Mouse (Mus musculus): ENCODE data around the gene Col4a3bp.
A peak's percentile ranks its signal among the peaks of the same experiment; 100 is the strongest.
"Not testable (repeated sequence)": the region's sequence is repeated elsewhere in the genome, so short reads cannot be mapped to it uniquely, and the experiment has no call there.

The Col4a3bp gene

DNA sequence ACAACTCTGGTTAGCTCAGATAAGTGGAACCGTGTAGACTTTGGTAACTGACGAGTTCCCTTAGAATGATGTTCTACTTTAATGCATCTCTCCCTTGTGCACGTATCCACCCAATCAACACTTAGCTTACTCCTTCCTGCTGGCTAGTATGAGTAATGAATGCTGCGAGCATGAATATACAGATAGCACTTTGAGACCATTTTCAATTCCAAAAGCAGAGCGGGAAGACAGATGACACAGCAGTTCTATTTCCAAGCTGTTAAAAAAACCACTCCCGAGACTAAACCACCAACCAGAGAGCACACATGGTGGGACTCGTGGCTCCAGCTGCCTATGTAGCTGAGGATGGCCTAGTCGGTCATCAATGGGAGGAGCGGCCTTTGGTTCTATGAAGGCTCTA, 110.6 kb downstream of the Col4a3bp start:
- DNase-seq (ENCODE audit: low spot score) = no peak

DNA sequence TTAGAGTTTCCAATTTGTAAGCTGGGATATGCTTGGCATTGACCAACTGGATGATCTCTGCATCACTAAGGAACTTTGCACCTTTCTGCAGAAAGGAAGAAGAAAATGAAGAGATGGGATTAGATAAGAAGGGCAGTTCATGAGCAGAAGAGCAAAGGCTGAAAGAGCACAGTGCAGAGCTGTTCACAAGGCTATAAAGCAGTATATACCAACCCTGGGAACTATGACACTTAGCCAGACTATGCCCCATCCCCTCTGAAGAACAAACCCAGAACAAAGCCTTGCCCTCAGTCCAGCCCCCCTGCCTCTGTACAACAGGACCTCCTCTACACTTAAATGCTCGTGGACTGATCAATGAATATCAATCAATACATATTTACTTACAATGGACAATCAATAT, 114.3 kb downstream of the Col4a3bp start:
- no peak for DNase-seq (ENCODE audit: low spot score)

DNA sequence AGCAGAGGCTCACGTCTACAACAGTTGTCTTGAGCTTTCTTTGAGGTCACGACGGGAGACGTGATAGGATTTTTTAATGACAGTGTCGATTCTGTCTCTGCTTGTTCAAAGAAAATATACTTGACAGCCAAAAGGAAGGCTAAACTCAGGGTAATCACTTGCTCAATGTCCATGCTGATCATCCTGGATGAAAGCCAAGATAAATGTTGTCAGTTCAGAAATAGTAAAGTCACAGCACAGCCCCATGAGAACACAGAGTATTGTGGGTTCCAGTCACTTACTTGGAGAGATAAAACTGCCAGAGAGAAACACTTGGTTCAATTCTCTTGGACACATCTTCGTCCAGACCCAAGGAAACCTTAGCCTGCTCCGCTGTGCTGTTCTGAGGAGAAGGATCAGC, 116.5 kb downstream of the Col4a3bp start:
- no peak for DNase-seq (ENCODE audit: low spot score)

DNA sequence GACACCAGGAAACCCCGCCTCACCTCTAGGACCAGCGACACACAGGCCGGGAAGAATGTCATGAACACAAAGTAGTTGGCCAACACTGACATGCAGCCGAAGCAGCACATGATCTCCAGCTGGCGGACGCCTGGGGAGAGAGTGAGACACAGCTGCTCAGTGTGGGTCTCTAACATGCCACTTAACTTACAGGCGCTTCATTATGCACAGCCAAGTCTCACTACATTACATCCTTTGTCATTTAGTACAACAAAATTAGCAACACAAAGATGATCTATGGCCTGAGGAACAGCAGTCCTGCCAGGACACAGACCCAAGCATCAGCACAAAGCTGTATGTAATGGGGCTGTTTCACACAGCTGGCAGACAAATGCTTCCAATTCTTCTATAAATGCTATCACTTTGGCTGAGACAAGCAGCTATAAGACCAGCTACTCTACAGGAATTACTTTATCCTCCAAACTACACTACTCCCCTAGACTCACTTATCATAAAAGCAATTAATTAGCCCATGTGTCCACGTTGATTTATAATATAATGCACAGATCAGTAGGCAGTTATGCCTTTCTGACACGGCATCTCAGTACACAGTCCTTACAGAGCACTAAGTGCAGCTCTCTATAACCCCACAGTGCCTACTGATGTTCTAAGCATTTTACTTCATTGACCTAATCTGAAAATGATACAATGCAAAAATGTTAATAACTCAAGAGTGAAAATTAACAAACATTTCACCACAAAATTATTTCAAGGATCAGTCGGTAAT, 117.9 kb downstream of the Col4a3bp start:
- DNase-seq (ENCODE audit: low spot score) = no peak

DNA sequence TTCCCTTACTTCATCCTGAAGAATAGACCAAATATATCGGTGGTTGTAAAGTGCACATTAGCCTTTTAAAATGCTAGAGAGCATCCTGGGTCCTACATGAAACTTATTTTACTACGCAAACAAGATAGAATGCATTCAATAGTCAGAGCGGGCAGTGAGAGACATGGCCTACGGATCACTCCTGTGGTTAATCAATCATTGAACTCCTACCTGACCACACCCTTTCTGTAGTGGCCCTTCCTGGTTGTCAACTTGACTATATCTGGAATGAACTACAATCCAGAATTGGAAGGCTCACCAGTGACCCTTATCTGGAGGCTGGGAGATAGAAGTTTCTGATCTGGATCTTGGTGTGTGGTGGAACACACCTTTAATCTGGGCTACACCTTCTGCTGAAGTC, 120.7 kb downstream of the Col4a3bp start:
- DNase-seq (ENCODE audit: low spot score) = not testable (repeated sequence)

DNA sequence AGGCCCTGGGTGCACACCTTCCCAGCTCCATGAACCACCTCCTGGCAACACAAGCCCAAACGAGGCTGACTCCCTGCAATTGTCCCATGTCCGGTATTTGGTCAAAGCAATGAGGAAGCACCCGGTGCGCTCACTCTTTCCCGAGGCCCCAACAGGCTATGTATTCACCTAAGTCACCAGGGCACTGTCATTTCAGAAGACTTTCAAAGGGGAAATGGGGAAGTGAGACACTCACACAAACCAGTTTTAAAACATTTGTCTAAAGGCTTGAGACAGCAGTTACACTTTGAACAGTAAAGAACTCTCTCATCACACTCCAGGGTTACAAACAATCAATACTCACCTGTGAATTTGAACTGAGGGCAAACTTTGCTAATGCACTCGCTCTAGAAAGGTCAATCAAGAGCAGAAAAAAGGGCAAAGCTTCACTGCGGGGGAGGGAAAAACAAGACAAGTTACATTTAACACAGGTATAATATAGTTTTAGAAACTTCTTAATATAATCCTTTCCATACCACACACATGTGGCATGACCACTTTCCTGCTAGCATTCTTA, 122.1 kb downstream of the Col4a3bp start:
- DNase-seq (ENCODE audit: low spot score) = no peak

DNA sequence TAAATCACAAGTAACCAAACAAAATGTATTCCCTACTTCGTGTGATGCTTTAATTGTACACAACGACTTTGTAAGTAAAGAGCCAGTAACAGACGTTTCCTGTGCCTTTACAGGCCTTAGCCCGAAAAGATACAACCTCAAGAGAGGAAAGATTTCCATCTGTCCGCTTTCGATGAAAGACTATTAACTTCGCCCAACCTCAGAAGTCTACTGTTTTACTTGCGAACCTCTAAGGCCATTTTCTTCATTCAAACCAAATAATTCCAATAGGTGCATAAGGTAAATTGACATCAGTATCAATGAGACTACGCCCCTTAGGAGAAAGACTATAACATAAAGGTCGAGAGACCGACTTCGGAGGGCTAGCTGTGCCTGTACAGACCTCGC, 127.6 kb downstream of the Col4a3bp start:
- DNase-seq (ENCODE audit: low spot score) = no peak

DNA sequence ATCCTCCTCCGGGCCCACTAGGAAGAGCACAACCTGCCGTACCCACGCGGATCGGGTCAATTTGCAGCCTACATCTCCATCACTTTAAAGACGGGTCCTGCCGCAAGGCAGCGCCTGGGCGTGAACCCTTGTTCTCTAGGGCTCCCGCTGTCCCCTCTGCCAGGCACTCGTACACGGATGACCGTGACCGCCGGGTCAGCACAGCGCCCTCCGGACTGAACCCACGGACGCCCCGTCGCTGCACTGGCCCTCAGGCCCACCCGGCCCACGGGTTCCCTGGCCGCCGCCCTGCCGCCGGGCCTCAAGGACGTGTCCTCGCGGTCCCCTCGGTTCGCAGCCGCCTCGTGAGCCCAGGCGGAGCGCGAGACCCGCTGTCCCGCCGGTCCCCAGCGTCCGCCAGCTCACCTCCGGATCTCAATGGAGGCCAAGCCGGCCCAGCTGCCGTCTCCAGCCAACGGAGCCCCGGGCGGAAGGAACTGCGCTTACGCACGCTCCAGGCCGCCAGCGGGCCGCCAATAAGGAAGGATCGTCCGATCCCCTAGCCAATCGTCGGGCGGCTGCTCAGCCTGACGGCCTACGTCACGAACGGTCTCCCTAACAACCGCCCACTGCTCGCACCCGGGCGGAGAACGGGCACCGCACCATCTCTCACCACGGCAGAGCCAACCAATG, 128.1 kb downstream of the Col4a3bp start, which contains the start of gene Hmgcr:
Hmgcr (minus strand) TSS at position 531 of the 672 bp plus-strand sequence.
- peak; percentile 93 for DNase-seq (ENCODE audit: low spot score)

DNA sequence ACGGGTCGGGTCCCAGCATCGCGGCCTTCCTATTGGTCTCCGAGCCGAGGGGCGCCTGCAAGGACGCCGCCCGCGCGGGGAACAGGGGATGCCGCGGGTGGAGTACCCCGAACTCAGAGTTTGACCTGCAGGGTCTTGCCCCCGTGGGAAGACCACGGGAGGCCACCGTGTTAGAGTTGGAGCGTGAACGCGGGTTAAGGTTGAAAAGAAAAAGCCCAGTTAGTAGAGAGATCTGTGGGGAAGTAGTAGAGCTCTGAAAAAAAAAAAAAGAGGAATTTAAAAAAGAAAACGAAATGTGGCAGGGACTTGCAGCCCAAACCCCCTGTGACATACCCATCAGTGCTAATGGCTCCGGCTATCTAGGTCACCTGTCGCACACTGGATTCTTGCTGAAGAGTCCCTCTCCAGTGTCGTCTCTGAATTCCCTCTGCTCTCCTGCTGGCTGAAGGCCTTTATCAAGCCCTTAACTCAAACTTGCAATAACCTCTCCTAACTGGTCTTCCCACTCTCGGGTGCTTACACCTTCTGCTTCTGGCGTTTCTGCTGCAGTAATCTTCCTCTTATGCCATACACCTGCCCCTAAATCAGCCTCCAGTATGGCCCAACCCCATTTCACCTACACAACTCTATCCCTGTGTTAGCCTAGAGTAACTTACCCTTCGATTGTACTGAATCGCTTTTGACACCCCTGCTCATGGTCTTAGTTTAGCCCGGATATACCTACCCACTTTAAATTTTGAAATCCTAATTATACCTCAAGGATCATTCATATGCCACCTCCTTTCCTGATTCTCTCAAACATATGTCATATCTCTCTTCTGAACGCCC, 128.9 kb downstream of the Col4a3bp start:
- DNase-seq (ENCODE audit: low spot score) = no peak

DNA sequence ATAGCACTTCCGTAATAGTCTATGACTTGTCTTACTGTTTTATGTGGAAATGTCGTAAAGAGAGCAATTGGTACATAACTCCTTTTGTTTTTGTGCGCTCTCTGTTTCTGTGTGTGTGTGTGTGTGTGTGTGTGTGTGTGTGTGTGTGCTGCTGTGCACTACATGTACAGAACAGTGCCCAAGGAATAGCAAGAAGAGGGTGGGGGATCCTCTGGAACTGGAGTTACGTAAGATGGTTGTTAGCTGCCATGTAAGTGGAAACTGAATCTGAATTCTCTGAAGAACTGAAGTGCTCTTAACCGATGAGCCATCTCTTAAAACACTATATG, 129.5 kb downstream of the Col4a3bp start:
- no peak for DNase-seq (ENCODE audit: low spot score)

DNA sequence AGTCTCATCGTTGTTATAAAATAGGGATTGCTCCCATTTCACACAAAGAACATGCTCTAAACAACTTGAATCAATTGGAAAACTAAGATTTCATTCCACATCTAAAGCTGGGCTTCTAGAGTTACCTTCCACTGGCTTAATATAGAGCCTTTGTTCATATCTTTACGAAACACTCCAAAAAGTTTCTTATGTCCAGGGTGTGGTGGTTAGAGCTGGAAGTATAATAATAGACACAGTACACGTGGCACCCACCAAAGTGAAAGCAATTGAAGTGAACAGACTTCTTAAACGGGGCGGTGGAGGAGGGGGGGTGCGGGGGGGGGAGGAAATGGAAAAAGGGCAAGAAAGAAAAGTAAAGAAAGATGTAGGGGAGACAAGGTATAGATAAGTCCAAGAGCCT, 129.9 kb downstream of the Col4a3bp start:
- no peak for DNase-seq (ENCODE audit: low spot score)

DNA sequence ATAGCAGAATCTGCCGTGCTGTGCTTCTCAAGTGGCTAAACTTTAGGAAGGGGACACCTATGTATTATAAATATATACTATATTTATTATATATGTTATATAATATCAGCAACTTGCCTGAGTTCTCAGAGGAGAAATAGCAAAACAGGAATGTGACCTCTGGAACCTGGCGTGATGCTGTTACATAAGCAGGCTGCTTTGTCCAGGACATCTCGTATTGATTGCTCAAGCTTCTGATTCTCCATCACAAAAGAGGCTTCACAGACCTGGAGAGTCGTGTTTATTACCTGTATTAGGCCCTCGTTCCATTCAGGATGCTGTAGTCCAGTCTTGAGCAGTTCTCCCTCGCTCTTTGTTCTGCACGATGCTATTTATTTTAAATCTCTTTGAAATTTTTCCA, 131.4 kb downstream of the Col4a3bp start:
- DNase-seq (ENCODE audit: low spot score) = no peak

DNA sequence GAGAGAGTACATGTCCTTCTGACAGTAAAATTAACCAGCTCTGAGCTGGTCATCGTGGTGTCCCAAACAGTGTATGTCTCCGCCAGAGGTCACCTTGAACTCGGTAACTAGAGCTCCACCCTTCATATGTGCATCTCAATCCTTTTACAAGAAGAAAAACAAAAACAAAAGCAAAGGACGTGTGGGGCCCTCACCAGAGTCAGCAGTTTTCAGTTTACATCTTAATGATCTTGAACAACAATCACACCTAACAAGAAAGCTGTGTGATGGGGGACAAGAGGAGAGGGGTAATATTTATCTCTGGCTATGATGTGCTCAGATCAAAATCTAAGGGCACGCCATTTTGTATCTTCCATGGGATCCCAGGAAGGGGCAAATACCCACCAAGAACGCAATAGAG, 133.3 kb downstream of the Col4a3bp start:
- DNase-seq (ENCODE audit: low spot score) = no peak

DNA sequence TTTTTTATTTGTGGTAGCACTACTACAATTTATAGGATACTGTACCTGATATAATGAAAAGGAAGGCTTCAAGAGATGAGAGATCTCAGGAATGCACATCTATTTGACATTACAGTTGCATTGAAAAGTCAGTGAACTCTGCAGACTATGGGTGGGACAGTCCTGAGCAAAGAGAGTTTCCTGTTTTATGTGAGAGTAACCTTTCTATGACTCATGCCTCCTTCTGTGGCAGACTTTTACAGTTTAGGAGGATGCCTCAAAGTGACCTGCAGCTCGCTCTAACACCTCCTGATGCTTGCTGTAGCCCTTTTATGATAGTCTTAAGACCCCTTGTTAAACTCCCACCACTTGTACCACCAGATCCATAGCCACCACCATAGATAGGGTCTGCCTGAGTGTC, 134.7 kb downstream of the Col4a3bp start:
- no peak for DNase-seq (ENCODE audit: low spot score)

DNA sequence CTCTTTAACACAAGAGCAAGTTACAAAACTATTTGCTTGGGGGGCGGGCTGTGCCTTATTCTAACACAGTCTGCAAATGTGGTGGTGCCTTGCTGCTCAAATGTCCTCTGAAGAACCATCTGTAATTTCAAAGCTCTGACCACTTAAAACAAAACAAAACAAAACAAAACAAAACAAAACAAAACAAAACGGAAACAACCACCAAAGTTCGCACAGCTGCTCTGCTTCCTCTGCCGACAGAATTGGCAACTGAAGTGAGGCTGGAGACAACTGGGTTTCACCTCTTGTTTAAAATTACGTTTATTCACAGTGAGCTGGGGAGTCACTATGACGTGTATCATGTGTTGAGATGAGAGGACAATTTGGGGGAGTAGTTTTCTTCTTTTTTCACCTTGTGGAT, 136.2 kb downstream of the Col4a3bp start:
- no peak for DNase-seq (ENCODE audit: low spot score)

DNA sequence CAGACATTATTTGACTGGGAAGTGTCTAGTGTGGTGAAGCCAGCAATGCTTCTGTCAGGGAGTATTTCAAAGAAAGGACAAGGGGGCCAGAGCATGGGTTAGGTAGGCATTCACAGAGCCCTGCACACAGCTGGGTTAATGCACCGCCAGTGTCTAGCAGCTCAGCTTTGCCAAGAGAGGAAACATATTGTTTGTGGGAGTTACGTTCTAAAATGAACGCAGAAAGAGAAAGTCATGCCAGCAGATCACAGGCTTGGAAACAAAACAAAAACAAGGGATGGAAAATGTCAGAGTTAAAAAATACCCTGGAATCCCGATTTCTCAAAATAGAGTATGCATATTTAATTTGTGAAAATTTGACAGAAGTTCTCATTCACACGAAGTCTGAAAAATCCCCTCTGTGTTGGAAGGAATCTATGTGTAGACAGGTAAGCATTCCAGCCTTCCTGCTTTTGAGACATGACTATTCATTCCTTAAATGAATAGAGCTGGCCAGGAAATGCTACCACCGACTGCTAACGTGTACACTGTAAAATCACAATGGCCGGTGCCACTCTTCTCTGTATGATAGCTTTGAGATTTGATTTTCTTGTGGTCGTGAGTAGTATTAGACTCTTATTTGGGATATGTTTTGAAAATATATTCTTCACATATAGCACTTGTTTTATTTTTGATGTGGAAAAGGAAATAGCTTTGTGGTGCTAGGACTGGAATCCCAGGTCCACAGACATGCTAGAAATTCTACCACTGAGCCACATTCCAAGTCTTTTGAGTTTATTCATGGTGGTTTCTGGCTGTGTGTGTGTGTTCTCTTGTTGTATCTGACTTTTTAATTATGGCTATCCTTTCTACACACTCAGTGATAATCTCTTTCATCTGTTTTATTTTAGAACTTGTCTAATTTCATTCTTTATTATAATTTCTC, 138.0 kb downstream of the Col4a3bp start:
- DNase-seq (ENCODE audit: low spot score) = no peak

DNA sequence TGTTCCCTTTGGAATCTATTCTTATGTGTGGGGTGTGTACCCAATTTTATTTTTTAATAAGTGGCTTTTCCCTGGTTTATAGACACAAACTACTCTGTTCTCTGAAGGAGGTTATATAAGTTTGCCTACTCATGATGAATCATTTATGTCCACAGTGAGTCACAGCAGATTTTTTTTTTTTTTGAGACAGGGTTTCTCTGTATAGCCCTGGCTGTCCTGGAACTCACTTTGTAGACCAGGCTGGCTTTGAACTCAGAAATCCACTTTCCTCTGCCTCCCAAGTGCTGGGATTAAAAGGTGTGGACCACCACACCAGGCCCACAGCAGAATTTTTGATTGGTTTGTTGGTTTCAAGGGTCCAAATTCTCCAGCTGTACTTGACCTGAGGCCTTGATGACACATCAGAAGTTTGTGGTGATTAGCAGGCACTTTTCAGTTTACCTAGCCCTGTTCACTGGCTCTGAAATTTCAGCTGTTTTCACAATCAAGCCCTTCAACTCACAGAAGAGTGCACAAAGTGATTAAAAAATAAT, 138.7 kb downstream of the Col4a3bp start:
- no peak for DNase-seq (ENCODE audit: low spot score)

DNA sequence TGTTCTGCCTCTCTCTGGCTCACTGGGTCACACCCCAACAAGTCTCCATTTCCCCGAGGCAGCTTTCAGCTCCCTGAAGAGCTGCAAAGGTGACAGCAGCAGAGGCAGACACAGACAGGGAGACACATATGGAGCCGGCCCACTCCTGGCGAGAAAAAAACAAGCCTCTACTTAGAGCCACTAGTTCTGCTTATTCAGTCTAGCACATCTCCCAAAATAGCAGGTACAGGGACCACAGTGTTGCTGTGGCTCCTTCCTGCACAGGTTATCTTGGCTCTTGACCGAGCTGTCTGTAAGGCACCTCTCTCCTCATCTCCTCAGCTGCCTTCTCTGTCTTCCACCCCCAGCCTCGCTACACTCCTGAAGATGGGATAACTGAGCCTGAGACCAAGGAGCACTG, 142.4 kb downstream of the Col4a3bp start:
- no peak for DNase-seq (ENCODE audit: low spot score)

DNA sequence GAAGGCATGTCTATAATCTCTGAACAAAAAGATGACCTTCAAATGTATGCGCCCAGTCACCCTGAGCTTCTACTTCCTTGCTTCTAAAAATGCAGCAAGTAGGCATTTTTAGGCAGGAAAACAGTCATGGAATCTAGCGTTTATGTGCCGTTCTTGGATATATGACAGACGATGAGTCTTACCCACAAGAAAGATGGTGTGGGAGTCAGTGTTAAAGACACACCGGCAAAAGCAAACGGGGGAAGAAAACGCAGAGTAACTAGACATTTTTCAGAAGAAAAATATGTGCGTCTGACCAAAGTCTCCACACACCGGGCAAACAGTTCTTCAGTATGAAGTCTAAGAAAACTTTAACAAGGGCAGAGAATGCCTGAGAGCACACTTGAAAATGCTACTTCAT, 144.8 kb downstream of the Col4a3bp start:
- DNase-seq (ENCODE audit: low spot score) = no peak

Measured in urinary bladder, postnatal 10 days (tissue).